Mouse (Mus musculus) spleen, adult 2 months (tissue): ENCODE measurements around the gene Tmem238l.

Experiments used
- CTCF ChIP-seq: fragments of 200-500 bp; IDR thresholded peaks from 2 replicates; pipeline ENCODE4 v1.5.1; 2011; ENCODE audit warnings: mild to moderate bottlenecking, inconsistent platforms; ENCODE audit not compliant: insufficient read depth, insufficient read length, insufficient replicate concordance; ENCODE audit errors: extremely low read depth
- POLR2A ChIP-seq: fragments of 200-500 bp; IDR thresholded peaks from 2 replicates; pipeline ENCODE4 v1.6.1; 2011; ENCODE audit warnings: low read depth, low read length, inconsistent platforms

- TF ChIP-seq CTCF (no peak), POLR2A (no peak)
Measured at GRCm38 (mm10) chr11:66945224-66945767, 11.1 kb upstream of the Tmem238l start.
